Mouse (Mus musculus): Measurements from ENCODE around the gene Slc7a11.

DNA sequence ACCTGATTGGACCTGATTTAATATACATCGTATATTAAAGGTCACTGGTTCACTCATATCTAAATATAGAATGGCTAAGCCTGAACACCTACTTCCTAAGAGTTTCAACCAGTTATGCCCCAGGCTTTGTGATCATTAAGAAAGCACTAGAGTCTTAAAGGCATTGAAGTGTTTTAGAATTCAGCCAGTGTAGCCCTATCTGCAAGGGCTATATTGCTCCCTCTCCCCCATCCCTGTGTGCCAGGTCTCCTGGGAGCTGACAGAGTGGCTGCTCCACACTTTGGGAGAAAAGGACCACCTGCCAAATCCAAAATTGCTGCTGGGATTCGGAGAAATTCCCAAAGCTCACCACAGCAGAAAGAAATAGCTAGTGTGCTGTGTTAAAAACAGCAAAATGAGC, 168.4 kb downstream of the Slc7a11 start:
- TF ChIP-seq GATA1 (IDR thresholded peaks at IDR 0.05; ENCODE audit: borderline replicate concordance, low read length), result no peak
- no peak for TF ChIP-seq FLI1 (IDR thresholded peaks at IDR 0.05; ENCODE audit: low read length)

Data from megakaryocyte, embryonic 14.5 days (primary cell).